Mouse (Mus musculus) brown adipose tissue, adult 24 weeks (tissue): Measurements from ENCODE around the gene Bri3bp. TPM values are rescaled to one million over a fixed set of nuclear protein-coding genes. Genes with fewer than 3 reads are reported as not detected.
"Not testable (repeated sequence)": the region's sequence is repeated elsewhere in the genome, so short reads cannot be mapped to it uniquely, and the experiment has no call there.

Source experiments
- H3K27ac ChIP-seq: fragments of 200-500 bp; replicated peaks from 2 replicates; pipeline ENCODE4 v1.5.1; 2012; ENCODE audit warnings: low read depth, mild to moderate bottlenecking, low read length
- H3K4me1 ChIP-seq: fragments of 200-500 bp; 2 replicates; pipeline ENCODE4 v1.6.1; 2012; ENCODE audit warnings: low read length, mixed read lengths; ENCODE audit not compliant: control insufficient read depth, insufficient read depth, insufficient read length
- H3K4me3 ChIP-seq: fragments of 200-500 bp; 2 replicates; pipeline ENCODE4 v1.5.1; 2012; ENCODE audit warnings: low read depth, mild to moderate bottlenecking, low read length, moderate library complexity; ENCODE audit not compliant: insufficient read depth
- polyA plus RNA-seq: library from polyadenylated mRNA; stranded (reverse); fragments of >200 nt; gene quantifications from 2 replicates; pipeline ENCODE4 v1.2.4, GENCODE M21; 2012; ENCODE audit not compliant: missing spikeins, insufficient read depth, insufficient read length

Bri3bp gene
- polyA plus RNA-seq, 1 experiment = 15.4 TPM

GRCm38 (mm10) chr5:125432324-125432723 is 9.0 kb upstream of the Bri3bp start:
- H3K4me1 ChIP-seq, H3K27ac ChIP-seq, H3K4me3 ChIP-seq: not testable (repeated sequence)

GRCm38 (mm10) chr5:125433793-125434337 is 7.5 kb upstream of the Bri3bp start, which contains the start of gene Dhx37:
Gene Dhx37 (minus strand): TSS chr5:125434121.
- Histone ChIP-seq H3K27ac (peak within 1 kb of the TSS; percentile 31), H3K4me3 (peak within 1 kb of the TSS; percentile 86), H3K4me1 (peaks cover 3% of the 10 kb centered on the region; the same call in 1 of the 2 replicates)

- Histone ChIP-seq H3K4me3 (0 out of 2 replicates have a peak overlapping the region, but pooled peaks have one; percentile 18), H3K27ac (peak overlapping the region; percentile 31; the same call in 1 of the 2 replicates)
- not testable (repeated sequence) for H3K4me1 ChIP-seq
Observed at GRCm38 (mm10) chr5:125434347-125434746, 7.0 kb upstream of the Bri3bp start.

GRCm38 (mm10) chr5:125440583-125441233 is 660 bp upstream of the Bri3bp start:
- H3K4me1 ChIP-seq = no peaks in the 10 kb centered on the region
- peak overlapping the region; percentile 35 for H3K27ac ChIP-seq
- H3K4me3 ChIP-seq = peak overlapping the region; percentile 72

GRCm38 (mm10) chr5:125442136-125442995 is 998 bp downstream of the Bri3bp start:
- H3K4me1 ChIP-seq = no peaks in the 10 kb centered on the region
- H3K4me3 ChIP-seq = peak overlapping the region; percentile 87
- H3K27ac ChIP-seq = 0 out of 2 replicates have a peak overlapping the region, but pooled peaks have one; percentile 27

GRCm38 (mm10) chr5:125443335-125443734 is 2.0 kb downstream of the Bri3bp start:
- Histone ChIP-seq H3K27ac (no peak overlapping the region), H3K4me1 (no peaks in the 10 kb centered on the region), H3K4me3 (no peak overlapping the region)

- Histone ChIP-seq H3K27ac (no peak overlapping the region), H3K4me3 (no peak overlapping the region), H3K4me1 (no peaks in the 10 kb centered on the region)
Observed at GRCm38 (mm10) chr5:125443915-125444314, 2.5 kb downstream of the Bri3bp start.

GRCm38 (mm10) chr5:125444554-125444953 is 3.2 kb downstream of the Bri3bp start:
- no peak overlapping the region for H3K4me3 ChIP-seq

GRCm38 (mm10) chr5:125446344-125446743 is 5.0 kb downstream of the Bri3bp start:
- Histone ChIP-seq H3K27ac (no peak overlapping the region), H3K4me1 (peaks cover 3% of the 10 kb centered on the region; the same call in 1 of the 2 replicates), H3K4me3 (no peak overlapping the region)

More at GRCm38 (mm10) chr5:125444554-125444953, 3.2 kb downstream of the Bri3bp start:
- H3K27ac ChIP-seq = no peak overlapping the region
- H3K4me1 ChIP-seq = no peaks in the 10 kb centered on the region

- Histone ChIP-seq H3K27ac (0 out of 2 replicates have a peak overlapping the region, but pooled peaks have one; percentile 23), H3K4me3 (no peak overlapping the region), H3K4me1 (peaks cover 10% of the 10 kb centered on the region)
Observed at GRCm38 (mm10) chr5:125448026-125448425, 6.7 kb downstream of the Bri3bp start.

- Histone ChIP-seq H3K27ac (no peak overlapping the region), H3K4me1 (peaks cover 10% of the 10 kb centered on the region), H3K4me3 (no peak overlapping the region)
Observed at GRCm38 (mm10) chr5:125448631-125449030, 7.3 kb downstream of the Bri3bp start.

GRCm38 (mm10) chr5:125449306-125449705 is 7.9 kb downstream of the Bri3bp start:
- H3K4me3 ChIP-seq = no peak overlapping the region
- H3K27ac ChIP-seq = no peak overlapping the region
- H3K4me1 ChIP-seq = peaks cover 10% of the 10 kb centered on the region

GRCm38 (mm10) chr5:125452573-125452972 is 11.2 kb downstream of the Bri3bp start:
- Histone ChIP-seq H3K4me3 (no peak overlapping the region), H3K4me1 (peaks cover 10% of the 10 kb centered on the region), H3K27ac (no peak overlapping the region)

GRCm38 (mm10) chr5:125456100-125456499 is 14.7 kb downstream of the Bri3bp start:
- Histone ChIP-seq H3K4me3 (no peak overlapping the region), H3K27ac (no peak overlapping the region), H3K4me1 (peaks cover 7% of the 10 kb centered on the region)

- H3K4me3 ChIP-seq = no peak overlapping the region
- H3K4me1 ChIP-seq = no peaks in the 10 kb centered on the region
- no peak overlapping the region for H3K27ac ChIP-seq
Observed at GRCm38 (mm10) chr5:125457538-125457937, 16.2 kb downstream of the Bri3bp start.
